Mouse (Mus musculus) forebrain, postnatal 0 days (tissue): ENCODE measurements around the gene Ddx51. TPM values are rescaled to one million over a fixed set of nuclear protein-coding genes. Genes with fewer than 3 reads are reported as not detected.

Experiments
- ATAC-seq: fragments of 200-750 bp; cut with Nextera tagmentation; 2 replicates; pipeline ENCODE4 v1.8.0; 2017; ENCODE audit warnings: mild to moderate bottlenecking, moderate library complexity
- DNase-seq: peaks from one replicate; pipeline ENCODE4 v3.0.0-alpha.2; 2015
- H3K27ac ChIP-seq: fragments of 300-500 bp; sonication (generic); 2 replicates; pipeline ENCODE4 v1.5.1; 2014; ENCODE audit warnings: low read depth, mild to moderate bottlenecking, antibody characterized with exemption, low read length, moderate library complexity, mixed read lengths
- H3K27me3 ChIP-seq: fragments of 300-500 bp; sonication (generic); 2 replicates; pipeline ENCODE4 v1.6.1; 2014; ENCODE audit warnings: mild to moderate bottlenecking, low read length, mixed read lengths; ENCODE audit not compliant: insufficient read depth
- H3K36me3 ChIP-seq: fragments of 300-500 bp; sonication (generic); 2 replicates; pipeline ENCODE4 v1.6.1; 2014; ENCODE audit warnings: mild to moderate bottlenecking, moderate library complexity; ENCODE audit not compliant: insufficient read depth
- H3K4me1 ChIP-seq: fragments of 300-500 bp; sonication (generic); 2 replicates; pipeline ENCODE4 v1.6.1; 2014; ENCODE audit warnings: antibody characterized with exemption; ENCODE audit not compliant: insufficient read depth
- H3K4me2 ChIP-seq: fragments of 300-500 bp; sonication (generic); 2 replicates; pipeline ENCODE4 v1.6.1; 2014; ENCODE audit warnings: low read depth, mild to moderate bottlenecking, moderate library complexity
- H3K4me3 ChIP-seq: fragments of 300-500 bp; sonication (generic); 2 replicates; pipeline ENCODE4 v1.5.1; 2014; ENCODE audit warnings: low read depth, low read length, mixed read lengths
- H3K9ac ChIP-seq: fragments of 300-500 bp; sonication (generic); 2 replicates; pipeline ENCODE4 v1.6.1; 2014; ENCODE audit warnings: mild to moderate bottlenecking
- H3K9me3 ChIP-seq: fragments of 300-500 bp; sonication (generic); 2 replicates; pipeline ENCODE4 v1.6.1; 2016; ENCODE audit warnings: low read length
- CTCF ChIP-seq: sonication (generic); IDR thresholded peaks from 2 replicates; pipeline ENCODE4 v1.5.1; 2016; ENCODE audit warnings: antibody characterized with exemption, control low read depth, low read depth
- WGBS: fragments of 180-500 bp; shearing (Covaris S2); extraction: QIAGEN DNeasy Blood & Tissue Kit; methylation state at CpG from one replicate; pipeline ENCODE4 v1.1.7; 2014; 5-methylcytosine and 5-hydroxymethylcytosine counted together
- polyA plus RNA-seq: library from polyadenylated mRNA; unstranded; fragments of >200 nt; fragmentation: Nextera tagmentation; extraction: Ambion mirVana; gene quantifications from 2 replicates; pipeline ENCODE4 v1.2.1, GENCODE M21; 2015
- total RNA-seq: library from RNA; depleted of rRNA; stranded (reverse); fragments of >200 nt; gene quantifications from 2 replicates; pipeline ENCODE4 v1.2.3, GENCODE M21; 2014; rRNA removed

Ddx51 gene
- total RNA-seq, result 9.8 and 13.5 TPM in 2 replicates
- 9.3 and 12.8 TPM in 2 replicates for polyA plus RNA-seq

GRCm38 (mm10) chr5:110652719-110653648 lies at the start of gene Ddx51, which contains the start of gene Noc4l:
Gene Ddx51 (plus strand): TSS chr5:110653451.
Gene Noc4l (minus strand): TSS chr5:110653417.
- Histone ChIP-seq H3K9me3 (no peaks in the 10 kb centered on the region), H3K4me2 (peak within 1 kb of the TSS; percentile 96), H3K4me3 (peak within 1 kb of the TSS; percentile 92), H3K4me1 (peaks cover 5% of the 10 kb centered on the region; the same call in 1 of the 2 replicates), H3K9ac (peak within 1 kb of the TSS; percentile 77), H3K36me3 (peaks cover 68% of the 10 kb centered on the region), H3K27ac (peak within 1 kb of the TSS; percentile 57; the same call in 1 of the 2 replicates), H3K27me3 (no peaks in the 10 kb centered on the region)
- peak; percentile 90 for ATAC-seq
- 2% methylated on average over 91 of the region's 91 CpGs for WGBS
- DNase-seq, result peak; percentile 98
- TF ChIP-seq CTCF, result peak; percentile 21; the same call in 1 of the 2 replicates

DNA sequence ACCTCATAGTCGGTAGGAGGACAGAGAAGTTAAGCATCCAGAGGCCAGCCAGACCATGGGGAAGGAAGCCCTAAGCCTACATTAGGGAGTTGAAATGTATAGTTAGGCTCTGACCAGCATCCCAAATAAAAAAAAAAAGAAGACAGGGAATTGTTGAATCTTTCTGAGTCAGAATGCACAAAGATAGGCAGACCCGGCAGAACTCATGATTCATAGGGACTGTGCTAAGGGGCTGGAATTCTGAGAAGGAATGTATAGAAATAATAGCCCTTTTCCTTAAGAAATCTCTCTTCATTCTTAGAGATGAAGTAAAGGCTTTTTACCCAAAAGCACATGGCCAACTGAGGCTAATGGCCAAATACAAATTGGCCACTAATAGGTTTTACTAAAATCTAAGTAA lies 48.9 kb upstream of the Ddx51 start:
- Histone ChIP-seq H3K9me3 (no peaks in the 10 kb centered on the region), H3K36me3 (peaks cover 9% of the 10 kb centered on the region), H3K4me1 (no peaks in the 10 kb centered on the region), H3K4me3 (no peak overlapping the region), H3K9ac (no peak overlapping the region), H3K4me2 (no peak overlapping the region), H3K27ac (no peak overlapping the region), H3K27me3 (no peaks in the 10 kb centered on the region)
- no peak for ATAC-seq
- DNase-seq, result no peak
- no peak for TF ChIP-seq CTCF
- WGBS, result 84% methylated on average over 2 of the region's 2 CpGs

DNA sequence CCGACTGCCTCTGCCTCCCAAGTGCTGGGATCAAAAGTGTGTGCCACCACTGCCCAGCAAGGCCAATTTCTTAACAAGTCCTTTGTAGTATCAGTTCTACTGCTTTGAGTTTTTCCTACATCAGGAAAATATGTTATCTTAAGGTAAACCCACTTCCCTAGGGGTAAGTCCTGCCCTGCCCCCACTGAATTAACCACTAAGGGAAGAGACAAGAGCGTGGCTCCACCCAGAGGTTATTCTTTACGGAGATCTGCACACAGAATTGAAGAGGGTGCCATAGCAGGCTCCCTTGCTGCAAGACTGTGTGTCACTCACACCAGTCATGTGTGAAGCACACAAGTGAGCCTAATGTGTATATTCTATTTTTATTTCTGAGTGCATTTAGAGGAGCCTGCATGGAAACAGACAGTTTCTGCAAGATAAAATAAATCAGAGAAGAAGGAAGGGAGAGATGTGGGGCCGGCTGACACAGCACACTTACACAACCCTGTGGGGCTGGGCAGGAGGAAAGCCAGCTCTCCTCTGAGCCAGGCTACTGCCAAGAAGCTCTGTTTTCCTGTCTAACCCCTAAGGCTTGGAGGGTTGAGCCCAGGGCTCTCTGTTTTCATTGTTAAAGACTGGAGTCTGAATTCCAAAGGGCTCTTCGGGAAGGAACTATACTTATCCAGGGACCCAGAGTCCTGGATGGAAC lies 47.6 kb upstream of the Ddx51 start:
- 56% methylated on average over 5 of the region's 5 CpGs for WGBS
- H3K4me2 ChIP-seq, result no peak overlapping the region
- peaks cover 9% of the 10 kb centered on the region for H3K36me3 ChIP-seq
- ATAC-seq (peak; percentile 66), DNase-seq (no peak)
- H3K4me1 ChIP-seq, result no peaks in the 10 kb centered on the region
- no peaks in the 10 kb centered on the region for H3K27me3 ChIP-seq
- H3K27ac ChIP-seq, result no peak overlapping the region
- TF ChIP-seq CTCF, result no peak
- H3K9me3 ChIP-seq, result no peaks in the 10 kb centered on the region
- no peak overlapping the region for H3K4me3 ChIP-seq
- H3K9ac ChIP-seq, result no peak overlapping the region

- no peak for DNase-seq
- Histone ChIP-seq H3K4me1 (0 out of 2 replicates have a peak, but pooled peaks cover 3% of the 10 kb centered on the region), H3K36me3 (peaks cover 6% of the 10 kb centered on the region), H3K27me3 (no peaks in the 10 kb centered on the region), H3K4me3 (no peak overlapping the region), H3K9me3 (no peaks in the 10 kb centered on the region), H3K27ac (no peak overlapping the region), H3K9ac (no peak overlapping the region), H3K4me2 (no peak overlapping the region)
- 69% methylated on average over 3 of the region's 3 CpGs for WGBS
- no peak for ATAC-seq
- TF ChIP-seq CTCF, result no peak
Measured at GRCm38 (mm10) chr5:110607767-110608166, 45.5 kb upstream of the Ddx51 start.

GRCm38 (mm10) chr5:110608336-110608735 lies 44.9 kb upstream of the Ddx51 start:
- Histone ChIP-seq H3K9ac (no peak overlapping the region), H3K27ac (no peak overlapping the region), H3K36me3 (no peaks in the 10 kb centered on the region; the same call in 1 of the 2 replicates), H3K4me3 (no peak overlapping the region), H3K4me2 (no peak overlapping the region), H3K9me3 (no peaks in the 10 kb centered on the region), H3K27me3 (no peaks in the 10 kb centered on the region), H3K4me1 (0 out of 2 replicates have a peak, but pooled peaks cover 3% of the 10 kb centered on the region)
- TF ChIP-seq CTCF, result no peak
- WGBS, result 63% methylated on average over 6 of the region's 6 CpGs
- ATAC-seq (no peak), DNase-seq (no peak)

- H3K36me3 ChIP-seq, result no peaks in the 10 kb centered on the region; the same call in 1 of the 2 replicates
- no peaks in the 10 kb centered on the region for H3K27me3 ChIP-seq
- 0 out of 2 replicates have a peak, but pooled peaks cover 3% of the 10 kb centered on the region for H3K4me1 ChIP-seq
- H3K9me3 ChIP-seq, result no peaks in the 10 kb centered on the region
- no peak overlapping the region for H3K9ac ChIP-seq
- no peak overlapping the region for H3K27ac ChIP-seq
- H3K4me3 ChIP-seq, result no peak overlapping the region
- no peak for ATAC-seq
- no peak for TF ChIP-seq CTCF
- 20% methylated on average over 8 of the region's 8 CpGs for WGBS
- H3K4me2 ChIP-seq, result no peak overlapping the region
- no peak for DNase-seq
Measured at GRCm38 (mm10) chr5:110608941-110609340, 44.3 kb upstream of the Ddx51 start.
